Mouse (Mus musculus) lung, postnatal 25 days (tissue): ENCODE measurements around the gene Slc25a22.
A peak's percentile ranks its signal among the peaks of the same experiment; 100 is the strongest.

ENCODE experiments used
- DNase-seq: peaks from one replicate; pipeline ENCODE4 v3.0.0; 2022; ENCODE audit warnings: low spot score

Gene Slc25a22

GRCm38 (mm10) chr7:141437178-141438120, at the start of gene Slc25a22:
Gene Slc25a22, minus strand, starts transcription at chr7:141437892.
- peak; percentile 79 for DNase-seq

DNA sequence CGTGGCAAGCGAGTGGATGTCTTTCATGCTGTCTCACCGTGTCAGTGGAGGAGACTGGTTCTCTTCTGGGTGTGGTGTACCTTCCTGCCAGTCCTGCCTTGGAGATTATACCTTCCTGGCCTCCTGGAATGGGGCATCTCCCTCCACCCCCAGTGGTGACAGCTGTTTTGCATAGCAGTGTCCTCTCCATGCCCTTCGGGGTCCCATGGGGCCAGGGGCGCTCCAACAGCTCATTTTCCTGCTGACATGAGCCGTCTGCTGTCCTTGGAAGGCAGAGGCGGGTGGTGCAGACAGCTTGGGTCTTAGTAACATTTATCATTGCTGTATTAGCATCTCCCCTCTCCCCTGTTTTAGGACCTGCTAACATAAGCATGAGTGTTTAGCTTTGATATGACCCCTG, 49.4 kb upstream of the Slc25a22 start:
- no peak for DNase-seq

DNA sequence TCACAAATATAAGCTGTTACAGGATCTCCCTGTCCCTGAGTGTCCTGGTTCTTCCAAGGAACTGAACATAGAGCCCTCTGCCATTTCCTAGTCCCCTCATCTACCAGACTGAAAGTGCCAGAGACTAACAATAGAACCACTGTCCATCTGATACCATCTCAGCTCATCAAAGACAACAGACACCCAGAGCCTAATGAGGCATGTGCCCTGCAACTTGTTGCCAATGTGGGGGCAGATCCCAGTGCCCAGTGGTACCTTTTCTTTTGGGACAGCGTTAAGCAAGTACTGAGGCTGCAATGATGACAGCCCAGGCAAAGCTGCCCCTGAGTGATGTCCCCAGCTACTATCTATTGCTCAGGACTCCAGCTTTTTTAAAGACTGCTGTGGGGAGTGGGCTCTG, 48.5 kb upstream of the Slc25a22 start:
- DNase-seq = no peak

DNA sequence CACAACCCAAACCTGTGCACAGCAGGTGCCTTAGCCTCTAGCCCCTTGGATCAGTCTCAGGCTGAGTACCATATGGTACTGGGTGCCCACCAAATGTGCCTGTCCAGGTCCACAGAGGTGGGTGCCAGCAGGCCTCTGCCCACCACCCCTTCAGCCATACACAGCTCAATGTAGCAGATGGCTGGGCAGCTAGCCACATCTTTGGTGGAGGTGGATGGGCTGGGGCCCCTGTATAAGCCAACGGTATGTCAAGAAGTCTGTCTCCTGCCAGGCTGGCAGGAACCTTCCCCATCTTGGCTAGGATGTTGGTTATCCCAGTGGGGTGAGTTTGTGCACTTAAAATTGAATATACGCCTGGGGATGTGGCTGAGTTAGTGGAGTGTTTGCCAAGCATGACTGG, 47.9 kb upstream of the Slc25a22 start:
- no peak for DNase-seq

GRCm38 (mm10) chr7:141485186-141485585, 47.5 kb upstream of the Slc25a22 start:
- no peak for DNase-seq

DNA sequence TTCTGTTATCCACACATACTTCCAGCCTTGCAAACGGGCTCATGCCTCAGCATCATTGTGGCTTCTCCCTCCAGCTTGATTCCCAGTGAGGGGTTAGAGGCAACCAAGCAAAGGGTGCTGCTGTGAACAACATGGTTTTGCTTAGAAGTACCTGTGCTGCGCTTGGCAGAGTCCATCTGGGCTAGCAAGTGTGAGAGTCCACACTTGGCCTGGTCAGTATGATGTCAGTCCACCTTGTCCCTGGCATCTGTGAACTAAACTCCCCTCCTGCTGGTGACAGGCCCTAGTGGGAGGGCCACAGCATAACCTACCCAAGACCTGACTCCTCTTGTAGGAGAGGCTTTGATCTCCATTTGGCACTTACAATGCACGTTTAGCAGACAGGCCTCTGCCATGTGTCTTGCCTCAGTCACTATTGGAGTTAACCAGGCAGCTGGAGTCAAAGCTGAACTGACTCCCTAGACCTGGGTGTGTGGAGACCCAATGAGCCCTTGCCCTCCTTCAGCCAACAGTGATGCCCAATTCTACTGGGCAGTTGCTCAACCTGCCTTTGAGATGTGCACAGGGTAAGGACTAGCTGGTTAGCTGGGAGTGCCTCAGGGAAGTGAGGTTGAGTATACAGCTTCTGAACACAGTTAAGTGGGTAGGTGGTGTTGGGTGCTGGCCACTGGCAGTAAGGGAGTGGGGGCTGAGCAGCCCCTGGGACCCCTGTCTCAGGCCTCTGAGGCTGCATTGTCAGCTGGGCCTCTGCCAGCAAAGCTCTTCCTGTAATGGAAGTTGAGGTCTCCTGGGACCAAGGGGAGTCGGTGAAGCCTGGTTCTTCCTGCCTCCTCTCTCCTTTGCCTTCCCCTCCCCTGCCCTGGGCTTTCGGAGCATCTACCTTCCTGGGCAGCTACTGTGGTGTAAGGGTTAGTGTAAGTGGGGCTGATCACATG, 46.8 kb upstream of the Slc25a22 start:
- no peak for DNase-seq

GRCm38 (mm10) chr7:141483114-141483653, 45.5 kb upstream of the Slc25a22 start:
- no peak for DNase-seq

- no peak for DNase-seq
Measured at GRCm38 (mm10) chr7:141482531-141483024, 44.9 kb upstream of the Slc25a22 start.

DNA sequence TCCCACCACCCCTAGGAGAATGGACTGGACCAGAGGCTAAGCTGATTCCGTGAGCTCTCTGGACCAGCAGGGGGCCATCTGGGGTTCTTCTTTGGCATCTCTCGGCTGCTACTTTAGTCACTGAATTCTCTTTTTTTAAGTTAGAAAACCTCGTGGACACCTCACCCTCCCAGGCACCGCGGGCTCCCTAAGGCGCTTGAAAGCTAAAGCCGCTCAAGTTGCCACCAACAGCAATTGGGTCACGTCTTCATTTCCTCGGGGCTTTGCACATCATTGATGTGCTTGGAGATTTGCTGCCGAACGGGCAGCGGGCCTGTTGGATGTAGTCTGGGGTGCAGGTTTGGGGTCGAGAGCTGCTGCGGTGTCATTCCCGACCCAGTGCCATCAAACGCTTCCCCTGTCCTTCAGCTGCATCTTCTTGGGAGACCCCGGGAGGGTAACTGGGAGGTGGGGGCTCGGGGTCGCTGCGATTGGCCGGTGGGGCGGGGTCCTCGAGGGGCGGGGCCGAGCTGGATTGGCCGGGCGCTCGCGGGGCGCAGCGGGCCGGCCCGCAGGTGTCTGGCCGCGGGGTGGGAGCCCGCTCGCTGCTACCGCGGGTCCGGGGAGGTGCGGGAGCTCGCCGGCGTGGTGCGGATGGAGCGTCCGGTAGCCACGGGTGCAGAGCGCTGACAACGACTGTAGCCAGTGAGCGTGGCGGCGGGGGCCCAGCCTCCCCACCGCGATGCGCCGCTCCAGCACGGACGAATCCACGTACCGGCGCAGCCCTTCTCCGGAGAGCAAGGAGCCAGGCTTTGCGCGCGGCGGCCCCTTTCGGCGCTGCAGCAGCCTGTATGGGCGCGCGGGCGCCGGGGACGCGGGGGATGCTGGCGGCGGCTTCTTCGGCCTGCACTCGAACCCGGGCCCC, 44.1 kb upstream of the Slc25a22 start:
- DNase-seq = no peak

GRCm38 (mm10) chr7:141480842-141481497, 43.3 kb upstream of the Slc25a22 start:
- peak; percentile 84 for DNase-seq

- no peak for DNase-seq
Measured at GRCm38 (mm10) chr7:141478270-141478748, 40.6 kb upstream of the Slc25a22 start.

DNA sequence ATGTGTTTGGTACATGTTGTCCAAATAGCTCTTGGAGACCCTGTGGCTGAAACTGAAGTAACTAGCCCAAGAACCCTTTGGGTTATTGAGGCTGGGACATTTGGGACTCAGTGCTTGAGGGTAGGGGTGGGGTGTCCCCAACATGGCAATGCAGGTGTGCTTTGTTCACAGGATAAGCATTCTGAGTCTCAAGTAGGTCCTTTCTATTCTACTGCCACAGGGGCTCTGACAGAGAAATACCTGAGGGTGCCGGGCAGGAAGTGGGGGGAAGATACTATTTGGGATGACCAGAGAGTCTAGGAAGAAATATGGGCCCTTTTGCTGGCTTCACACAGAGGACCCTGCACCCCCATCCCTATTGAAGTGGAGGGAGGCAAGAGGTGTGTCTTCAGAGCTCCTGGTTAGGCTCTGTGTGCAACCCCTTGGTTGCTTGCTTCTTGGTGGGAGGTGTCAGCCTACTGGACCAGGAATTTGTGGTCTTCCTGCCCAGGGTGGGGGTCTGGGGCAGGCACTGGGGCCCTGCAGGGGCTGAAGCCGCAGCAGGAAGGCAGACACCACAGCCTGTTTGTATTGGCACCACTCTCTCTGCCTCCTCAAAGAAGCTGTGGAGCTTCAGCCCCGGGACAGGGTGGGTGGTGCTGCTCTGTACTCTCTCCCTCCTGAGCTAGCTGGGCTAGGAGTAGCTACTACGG, 40.0 kb upstream of the Slc25a22 start:
- no peak for DNase-seq

- no peak for DNase-seq
Measured at GRCm38 (mm10) chr7:141476981-141477370, 39.3 kb upstream of the Slc25a22 start.

DNA sequence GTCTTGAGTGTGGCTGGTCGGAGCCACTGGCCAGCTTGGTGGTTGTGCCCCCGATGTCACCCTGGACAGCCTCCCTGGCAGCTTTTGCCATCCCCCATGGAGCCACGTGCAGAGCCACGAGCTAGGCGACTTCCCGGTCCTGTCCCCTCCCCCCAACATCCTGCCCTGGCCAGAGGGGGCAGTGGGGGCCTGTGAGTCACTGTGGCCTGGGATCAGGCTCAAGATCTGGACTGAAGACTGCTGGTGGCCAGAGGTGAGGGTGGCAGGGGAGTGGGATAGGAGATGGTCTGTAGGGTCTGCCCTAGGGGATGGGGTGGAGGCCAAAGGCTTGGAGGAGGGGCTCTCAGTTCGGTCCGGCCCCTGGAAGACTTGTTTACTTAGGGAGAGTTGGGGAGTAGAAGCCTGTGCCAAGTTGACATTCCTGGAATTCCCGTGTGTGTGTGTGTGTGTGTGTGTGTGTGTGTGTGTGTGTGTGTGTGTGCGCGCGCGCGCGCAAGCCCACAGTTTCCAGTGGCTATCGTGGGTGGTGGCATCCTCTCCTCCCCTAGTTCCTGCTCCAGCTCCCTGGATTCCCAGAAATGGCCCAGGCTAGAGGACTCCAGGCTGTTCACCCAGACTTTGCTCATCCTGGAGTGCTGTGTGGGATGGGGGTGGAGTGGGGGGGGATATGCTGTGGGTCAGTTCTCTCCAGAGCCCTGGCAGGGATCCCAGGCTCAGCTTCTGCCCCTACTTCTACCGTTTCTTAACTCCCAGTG, 38.7 kb upstream of the Slc25a22 start:
- peak; percentile 93 for DNase-seq

DNA sequence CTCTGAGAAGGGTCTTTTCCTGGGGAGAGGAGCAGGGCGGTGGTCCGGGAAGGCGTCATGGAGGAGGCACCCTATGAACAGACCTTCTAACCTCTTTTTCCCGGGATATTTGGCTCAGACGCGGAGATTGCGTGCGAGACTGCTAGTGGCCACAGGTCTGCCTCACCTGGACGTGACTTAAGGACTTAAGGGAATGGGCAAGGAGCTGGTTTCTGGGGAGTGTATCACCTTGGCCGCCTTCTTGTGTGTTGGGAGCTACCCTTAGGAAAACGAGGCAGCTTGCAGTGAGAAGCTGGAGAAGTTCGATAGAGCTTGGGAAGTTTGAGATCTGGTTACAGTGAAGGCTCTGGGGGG, 38.1 kb upstream of the Slc25a22 start:
- no peak for DNase-seq

DNA sequence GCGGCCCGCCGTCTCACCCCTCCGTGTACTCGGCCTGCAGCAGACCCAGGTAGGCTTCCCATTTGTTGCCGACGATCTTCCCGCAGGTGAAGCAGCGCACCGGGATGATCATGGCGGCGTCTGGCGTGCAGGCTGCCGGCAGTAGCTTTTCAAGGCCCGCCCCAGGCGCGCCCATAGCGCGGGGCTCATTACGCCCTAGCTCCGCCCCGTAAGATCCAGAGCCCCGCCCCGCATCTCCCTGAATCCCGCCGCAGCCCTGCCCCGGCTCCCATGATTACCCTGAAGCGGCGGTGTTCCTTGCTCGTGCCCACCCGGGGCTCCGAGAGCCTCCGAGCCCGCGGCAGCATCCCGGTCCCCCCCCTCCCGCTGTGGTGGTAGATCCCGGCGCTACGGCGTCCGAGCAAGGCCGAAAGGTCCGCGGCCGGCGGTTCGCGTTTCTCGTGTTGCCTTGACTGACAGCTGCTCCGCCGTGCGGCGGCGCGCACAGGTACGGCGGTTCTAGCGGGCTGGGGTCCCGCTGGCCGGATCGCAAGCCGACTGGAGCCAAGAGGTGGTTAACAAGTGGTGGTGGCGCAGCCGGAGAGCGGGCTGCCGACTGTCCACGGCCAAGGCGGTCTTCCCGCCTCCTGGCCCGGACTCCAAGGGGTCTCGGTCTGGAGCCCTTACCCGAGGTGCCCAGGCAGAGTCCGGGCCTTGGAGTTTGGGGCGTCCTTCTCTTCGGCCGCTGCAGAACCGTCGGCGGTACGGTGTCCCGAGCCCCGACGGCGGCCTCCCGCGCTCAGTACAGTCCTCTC, 37.5 kb upstream of the Slc25a22 start, which contains the start of the genes Polr2l and Tspan4:
Polr2l (minus strand) TSS at position 122 of the 794 bp plus-strand sequence.
Tspan4 (plus strand) TSS at position 230 of the 794 bp plus-strand sequence.
- peak; percentile 86 for DNase-seq

DNA sequence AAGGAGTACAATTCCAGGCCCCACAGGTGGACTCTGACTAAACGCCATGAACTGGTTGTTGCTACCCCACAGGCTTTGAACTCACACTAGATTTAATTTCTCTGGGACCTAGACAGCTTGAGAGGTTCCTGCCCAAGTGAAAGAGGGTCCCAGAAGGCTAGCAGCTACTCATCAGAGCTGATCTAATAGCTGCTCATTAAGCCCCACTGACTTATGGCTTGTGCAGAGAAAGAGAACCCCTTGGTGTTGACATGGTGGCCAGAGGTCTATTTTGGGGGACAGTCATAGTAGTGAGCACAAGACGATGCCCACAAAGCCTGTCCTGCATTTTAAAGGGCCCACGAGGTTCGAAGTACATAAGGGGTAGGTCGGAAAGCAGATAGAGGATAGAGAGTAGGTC, 36.5 kb upstream of the Slc25a22 start:
- DNase-seq = no peak

DNA sequence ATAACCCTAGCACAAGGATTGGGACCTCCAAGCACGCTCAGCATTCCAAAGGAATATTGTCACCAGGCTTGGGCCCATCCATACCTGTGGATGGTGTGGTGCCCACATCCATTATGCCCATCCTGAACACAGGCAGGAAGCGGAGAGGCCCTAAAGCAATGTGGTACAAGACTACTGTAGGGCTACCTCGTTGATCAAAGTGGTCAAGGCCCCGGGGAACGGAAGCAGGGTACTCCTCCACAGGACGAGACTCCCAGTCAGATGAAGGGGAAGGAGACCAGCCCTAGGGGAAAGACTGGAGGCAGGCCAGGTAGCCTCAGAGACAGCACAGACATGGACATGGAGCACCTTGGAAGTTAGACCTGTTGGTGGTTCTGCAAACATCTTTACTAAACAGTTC, 35.1 kb upstream of the Slc25a22 start:
- DNase-seq = no peak
